Mouse (Mus musculus) heart, adult 2 months (tissue): Measurements from ENCODE around the gene Gm21698.
"Not testable (repeated sequence)": the region's sequence is repeated elsewhere in the genome, so short reads cannot be mapped to it uniquely, and the experiment has no call there.

Experiments used
- CTCF ChIP-seq: fragments of 200-600 bp; IDR thresholded peaks from 2 replicates; pipeline ENCODE4 v1.8.1; 2022; ENCODE audit warnings: antibody characterized with exemption, mild to moderate bottlenecking, moderate library complexity
- EP300 ChIP-seq: fragments of 200-500 bp; IDR thresholded peaks from 2 replicates; pipeline ENCODE4 v1.6.1; 2011; ENCODE audit warnings: low read depth, low read length, control low read depth; ENCODE audit not compliant: insufficient read depth
- POLR2A ChIP-seq: fragments of 200-500 bp; IDR thresholded peaks from 2 replicates; pipeline ENCODE4 v1.6.1; 2011; ENCODE audit warnings: mild to moderate bottlenecking, low read depth, low read length, control low read depth; ENCODE audit not compliant: insufficient read depth

- not testable (repeated sequence) for TF ChIP-seq EP300, CTCF, POLR2A
These were observed 19.2 kb upstream of the Gm21698 start for GRCm38 (mm10) chr5:26007697-26008096.
